Mouse (Mus musculus): ENCODE measurements at regions not wholly inside any gene's neighbourhood (a gene's known extent, or its start where the extent isn't known, plus 50 kb on each side); places are given as distances from the start of the nearest gene placed in this dataset.

GRCm38 (mm10) chrX:11158416-11158815 is 140.6 kb upstream of the H2al1a start:
- no peak for DNase-seq (ENCODE audit: low spot score in 2 of 2)

GRCm38 (mm10) chrX:11170416-11170815 is 128.6 kb upstream of the H2al1a start:
- no peak for DNase-seq (ENCODE audit: low spot score in 2 of 2)

- DNase-seq (ENCODE audit: low spot score in 2 of 2), result no peak
Observed at GRCm38 (mm10) chrX:11180194-11180816, 118.8 kb upstream of the H2al1a start.

- DNase-seq (ENCODE audit: low spot score in 2 of 2), result no peak
Observed at GRCm38 (mm10) chrX:11181855-11182254, 117.2 kb upstream of the H2al1a start.

GRCm38 (mm10) chrX:11190851-11191250 is 108.2 kb upstream of the H2al1a start:
- DNase-seq (ENCODE audit: low spot score in 2 of 2), result no peak

GRCm38 (mm10) chrX:11204135-11204534 is 94.9 kb upstream of the H2al1a start:
- no peak for DNase-seq (ENCODE audit: low spot score in 2 of 2)

GRCm38 (mm10) chrX:11209895-11210294 is 89.2 kb upstream of the H2al1a start:
- no peak for DNase-seq (ENCODE audit: low spot score in 2 of 2)

- no peak for DNase-seq (ENCODE audit: low spot score in 2 of 2)
Observed at GRCm38 (mm10) chrX:11212811-11213210, 86.2 kb upstream of the H2al1a start.

GRCm38 (mm10) chrX:11213492-11213891 is 85.6 kb upstream of the H2al1a start:
- peak; percentile 14 to 15 for DNase-seq (ENCODE audit: low spot score in 2 of 2)

GRCm38 (mm10) chrX:11239066-11239465 is 60.0 kb upstream of the H2al1a start:
- DNase-seq (ENCODE audit: low spot score in 2 of 2), result no peak

GRCm38 (mm10) chrX:11245576-11245975 is 53.5 kb upstream of the H2al1a start:
- no peak for DNase-seq (ENCODE audit: low spot score in 2 of 2)

All from frontal cortex, postnatal 25 days (tissue).